Mouse (Mus musculus) gastrocnemius, postnatal 36 days (tissue): Measurements from ENCODE around the gene Lrrfip1. TPM values are rescaled to one million over a fixed set of nuclear protein-coding genes. Genes with fewer than 3 reads are reported as not detected.

Experiments
- DNase-seq, 2 experiments: peaks; one replicate each; pipeline ENCODE4 v3.0.0; 2022
- intact Hi-C: fragments of 180-260 bp; cut with DNase I; formaldehyde crosslinking; loops from one replicate; pipeline ENCODE4 v1.15.1; 2025
- total RNA-seq, 2 experiments: library from RNA; stranded (reverse); gene quantifications; 2 replicates each; pipeline ENCODE4 v1.2.3; 2021

The Lrrfip1 gene
- total RNA-seq, 2 experiments from 2014 or later: 159 to 165 TPM

GRCm38 (mm10) chr1:91017111-91017758 is 18.7 kb downstream of the Lrrfip1 start:
- DNase-seq: peak in 1 of 2 experiments; percentile 25
- intact Hi-C loops: loop anchor here (5.0 kb wide), 1 partner anchor 35 kb away; no protein-coding TSS in a partner anchor

DNA sequence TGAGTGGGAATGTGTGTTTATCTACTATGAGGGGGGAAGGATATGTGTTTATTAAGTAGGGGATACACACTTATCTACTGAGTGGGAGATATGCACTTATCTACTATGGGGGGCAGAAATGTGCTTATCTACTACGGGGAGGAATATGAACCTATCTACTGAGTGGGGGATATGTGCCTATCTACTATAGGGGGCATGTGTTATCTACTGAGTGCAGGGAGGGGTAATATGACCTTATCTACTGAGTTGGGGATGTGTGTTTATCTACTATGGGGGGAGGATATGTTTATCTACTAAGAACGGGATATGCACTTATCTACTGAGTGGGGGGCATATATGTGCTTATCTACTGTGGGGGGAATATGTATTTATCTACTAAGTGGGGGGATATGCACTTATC is 20.8 kb downstream of the Lrrfip1 start:
- intact Hi-C loops: loop anchor here (5.0 kb wide), 1 partner anchor 37 kb away; no protein-coding TSS in a partner anchor

DNA sequence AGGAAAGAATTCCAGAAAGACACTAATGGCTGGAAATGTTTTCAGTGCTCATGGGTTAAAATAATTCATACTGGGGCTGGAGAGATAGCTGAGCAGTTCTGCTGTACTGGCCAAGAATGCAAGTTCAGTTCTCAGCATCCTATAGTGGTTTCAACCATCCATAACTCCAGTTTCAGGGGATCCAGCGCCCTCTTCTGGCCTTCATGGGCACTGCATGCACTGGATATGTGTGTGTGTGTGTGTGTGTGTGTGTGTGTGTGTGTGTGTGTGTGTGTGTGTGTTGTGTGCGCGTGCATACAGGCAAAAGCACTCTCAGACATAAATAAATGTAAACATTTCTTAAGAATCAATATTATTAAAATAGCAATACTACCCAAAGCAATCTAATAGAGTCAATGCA is 22.8 kb downstream of the Lrrfip1 start:
- DNase-seq: no peak
- intact Hi-C loops: no loop called here

More for the DNA sequence above, 20.8 kb downstream of the Lrrfip1 start:
- no peak for DNase-seq

DNA sequence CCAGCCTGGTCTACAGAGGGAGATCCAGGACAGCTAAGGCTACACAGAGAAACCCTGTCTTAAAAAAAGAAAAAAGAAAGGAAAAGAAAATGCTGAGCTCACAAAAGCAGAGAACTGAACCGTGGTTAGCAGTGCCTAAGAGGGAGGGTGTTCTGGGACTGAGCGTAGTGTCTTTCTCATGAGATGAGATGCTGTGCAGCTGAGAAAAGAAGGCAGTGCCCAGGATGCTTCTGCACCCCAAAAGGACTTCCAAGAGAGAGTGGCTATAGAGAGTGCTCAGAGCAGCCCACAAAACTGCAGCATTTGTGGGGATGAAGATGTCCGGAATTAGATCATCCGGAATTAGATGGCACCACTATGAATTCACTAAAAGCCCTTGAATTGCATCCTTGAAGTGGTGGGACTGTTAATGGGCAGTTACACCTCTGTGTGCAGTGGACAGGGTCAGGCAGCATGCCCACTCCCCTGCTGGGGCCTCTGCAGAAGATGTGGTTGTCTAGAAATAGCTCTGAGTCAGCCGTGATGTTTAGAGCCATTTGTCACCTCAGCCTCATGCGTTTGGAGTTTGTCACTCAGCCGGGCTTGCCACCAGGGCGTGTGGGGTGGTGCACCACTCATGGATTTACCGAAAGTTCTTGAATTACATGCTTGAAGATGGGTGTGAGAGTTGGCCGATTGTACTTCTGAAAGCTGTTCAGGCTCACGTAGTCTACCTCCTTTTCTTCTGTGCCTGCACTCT is 23.8 kb downstream of the Lrrfip1 start:
- peak in 1 of 2 experiments; percentile 13 for DNase-seq

GRCm38 (mm10) chr1:91023230-91023629 is 24.7 kb downstream of the Lrrfip1 start:
- intact Hi-C loops: no loop called here
- DNase-seq: no peak

More for the DNA sequence above, 23.8 kb downstream of the Lrrfip1 start:
- intact Hi-C loops: no loop called here

DNA sequence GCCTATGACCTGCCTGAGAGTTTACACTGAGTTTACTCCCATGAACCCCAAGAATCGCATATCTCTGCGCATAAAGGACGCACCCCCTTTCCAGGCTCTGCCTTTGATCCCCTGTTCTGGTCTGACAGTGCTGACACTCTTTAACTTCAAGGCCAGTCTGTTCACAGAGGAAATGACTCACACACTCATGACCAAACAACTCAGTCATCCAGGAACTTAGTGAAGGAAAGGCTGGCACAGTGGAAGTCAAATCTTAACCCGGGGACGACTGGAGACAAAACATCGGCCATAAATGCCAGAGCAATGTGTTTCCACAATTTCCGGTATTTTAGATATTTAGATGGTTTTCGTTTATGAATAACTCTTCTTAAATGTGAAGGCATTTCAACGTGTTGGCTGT is 25.4 kb downstream of the Lrrfip1 start:
- intact Hi-C loops: no loop called here
- DNase-seq: no peak

GRCm38 (mm10) chr1:91024464-91024863 is 25.9 kb downstream of the Lrrfip1 start:
- no peak for DNase-seq
- intact Hi-C loops: no loop called here

- intact Hi-C loops: no loop called here
- no peak for DNase-seq
These were observed 28.4 kb downstream of the Lrrfip1 start for GRCm38 (mm10) chr1:91026945-91027344.

GRCm38 (mm10) chr1:91030383-91030782 is 31.8 kb downstream of the Lrrfip1 start:
- intact Hi-C loops: no loop called here
- no peak for DNase-seq

- intact Hi-C loops: no loop called here
- DNase-seq: no peak
These were observed 33.0 kb downstream of the Lrrfip1 start for GRCm38 (mm10) chr1:91031547-91031946.

DNA sequence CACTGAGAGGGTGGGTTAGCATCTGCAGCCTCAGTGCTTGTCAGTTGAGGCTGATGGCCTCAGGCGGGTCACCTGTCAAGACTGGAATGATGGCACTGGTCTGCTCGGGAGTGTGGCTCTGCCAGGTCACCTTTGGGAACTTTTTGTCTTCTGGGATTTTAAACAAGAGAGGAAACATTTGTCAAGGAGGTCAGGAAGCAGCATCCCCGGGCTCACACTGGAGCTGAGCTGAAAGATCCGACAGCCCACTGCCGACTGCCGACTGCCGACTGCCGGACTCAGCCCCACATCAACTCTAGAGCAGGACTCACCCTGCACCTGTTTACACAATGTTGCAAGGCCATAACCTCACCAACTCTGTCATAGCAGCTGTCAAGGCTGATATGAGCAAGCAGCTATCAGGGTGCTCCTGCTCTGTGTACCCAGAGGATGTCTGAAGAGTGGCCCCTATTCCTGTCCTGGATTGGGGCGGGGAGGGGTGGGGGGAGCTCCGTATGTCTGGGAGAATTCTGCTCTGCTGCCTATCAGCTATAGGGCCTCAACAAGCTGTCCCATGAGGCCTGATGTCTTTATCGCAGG is 33.9 kb downstream of the Lrrfip1 start:
- no peak for DNase-seq
- intact Hi-C loops: no loop called here

DNA sequence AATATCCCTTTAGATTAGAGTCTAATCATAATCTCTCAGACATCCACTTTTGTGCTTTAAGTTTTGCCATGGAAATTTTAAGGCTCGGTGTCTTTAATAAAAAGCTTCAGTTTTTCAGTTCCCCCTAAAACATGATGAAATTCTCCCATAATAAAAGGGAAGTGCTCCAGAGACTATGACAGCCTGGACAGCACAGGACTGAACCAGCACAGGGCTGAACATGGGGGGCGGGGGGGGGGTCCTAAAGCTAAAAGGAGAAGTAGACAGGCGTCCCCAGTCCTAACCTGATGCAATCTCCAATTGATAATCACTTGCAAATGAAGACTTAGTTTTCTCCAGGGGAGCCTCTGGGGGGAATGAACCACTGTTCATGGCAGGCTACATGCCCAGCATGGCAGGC is 36.0 kb downstream of the Lrrfip1 start:
- intact Hi-C loops: no loop called here
- no peak for DNase-seq

DNA sequence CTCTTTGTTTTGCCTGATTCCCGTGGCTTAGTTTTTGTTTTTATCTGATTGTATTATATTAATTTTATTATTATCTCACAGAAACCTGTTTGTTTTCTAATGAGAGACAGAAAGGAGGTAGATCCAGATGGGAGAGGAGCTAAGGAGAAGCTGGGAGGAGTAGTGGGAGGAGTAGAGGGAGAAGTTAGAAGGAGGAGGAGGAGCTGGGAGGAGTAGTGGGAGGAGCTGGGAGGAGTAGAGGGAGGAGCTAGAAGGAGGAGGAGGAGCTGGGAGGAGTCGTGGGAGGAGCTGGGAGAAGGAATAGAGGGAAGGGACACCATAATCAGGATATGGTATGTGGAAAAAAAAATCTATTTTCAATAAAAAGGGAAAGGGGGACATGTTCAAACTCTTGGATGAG is 36.7 kb downstream of the Lrrfip1 start:
- intact Hi-C loops: loop anchor here (5.0 kb wide), 2 partner anchors 33 to 63 kb away; no protein-coding TSS in a partner anchor
- DNase-seq: no peak

DNA sequence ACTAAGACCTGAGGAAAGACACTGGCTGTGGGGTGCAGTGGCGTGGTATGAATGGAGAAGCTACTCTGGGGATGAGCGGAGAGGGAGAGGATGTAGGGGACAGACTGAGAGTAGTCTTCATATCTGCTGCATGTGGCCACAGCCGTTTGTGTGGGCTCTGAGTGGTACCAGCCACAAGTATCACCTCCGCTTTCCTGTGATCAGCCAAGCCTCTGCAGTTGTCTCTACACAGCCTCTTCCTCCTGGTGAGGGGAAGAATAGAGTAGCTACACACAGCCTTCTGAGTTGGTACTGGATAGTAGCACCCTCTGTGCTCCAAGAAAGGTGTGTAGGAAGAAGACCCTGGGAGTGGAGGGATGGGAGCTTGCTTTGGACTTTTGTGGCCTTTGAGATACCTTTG is 38.7 kb downstream of the Lrrfip1 start:
- no peak for DNase-seq
- intact Hi-C loops: loop anchor here (5.0 kb wide), 2 partner anchors 35 to 65 kb away; no protein-coding TSS in a partner anchor

DNA sequence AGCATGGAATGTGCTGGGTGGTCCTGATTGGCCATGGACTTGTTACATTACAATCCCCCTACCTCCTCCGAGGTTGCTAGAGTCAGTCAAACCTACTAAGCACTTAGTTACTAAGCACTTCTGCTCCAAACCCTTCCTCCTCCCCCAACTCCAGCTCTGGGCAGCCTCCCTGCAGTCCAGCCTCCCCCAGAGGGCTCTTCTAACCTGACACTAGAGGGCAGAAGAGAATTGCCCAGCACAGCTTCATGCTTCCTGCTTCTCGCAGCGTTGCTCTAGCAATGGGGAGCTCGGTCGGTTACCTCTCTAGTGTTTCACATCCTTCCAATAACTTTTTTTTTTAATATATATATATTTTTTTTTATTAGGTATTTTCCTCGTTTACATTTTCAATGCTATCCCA is 39.5 kb downstream of the Lrrfip1 start:
- intact Hi-C loops: loop anchor here (5.0 kb wide), 2 partner anchors 36 to 66 kb away; no protein-coding TSS in a partner anchor
- DNase-seq: no peak

GRCm38 (mm10) chr1:91038531-91038930 is 40.0 kb downstream of the Lrrfip1 start:
- intact Hi-C loops: loop anchor here (5.0 kb wide), 2 partner anchors 36 to 66 kb away; no protein-coding TSS in a partner anchor
- DNase-seq: no peak

- intact Hi-C loops: loop anchor here (2.0 kb wide), 1 partner anchor 55 kb away; no protein-coding TSS in a partner anchor
- DNase-seq: no peak
These were observed 43.1 kb downstream of the Lrrfip1 start for GRCm38 (mm10) chr1:91041605-91042004.

- DNase-seq: no peak
- intact Hi-C loops: loop anchor here (2.0 kb wide), 1 partner anchor 54 kb away; no protein-coding TSS in a partner anchor
These were observed 44.7 kb downstream of the Lrrfip1 start for GRCm38 (mm10) chr1:91043191-91043590.

DNA sequence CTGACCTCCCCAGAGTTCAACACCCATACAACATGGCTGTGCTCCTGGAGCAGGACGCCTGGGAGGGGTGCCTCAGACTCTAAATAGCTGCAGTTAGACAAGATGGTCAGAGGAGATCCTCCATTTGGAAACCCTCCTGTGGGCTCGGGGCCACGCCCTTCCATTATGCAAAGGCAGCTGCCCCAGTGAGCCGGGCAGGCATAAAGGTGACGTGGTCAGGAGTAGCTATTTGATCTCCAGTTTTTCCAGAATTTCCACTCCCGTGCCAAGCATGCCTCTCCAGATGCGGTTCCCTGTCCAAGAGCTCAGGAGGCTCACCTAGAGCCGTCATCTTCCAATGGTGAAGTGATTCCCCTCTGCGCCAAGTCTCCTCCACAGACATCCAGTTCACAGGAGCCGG is 45.6 kb downstream of the Lrrfip1 start:
- intact Hi-C loops: no loop called here
- no peak for DNase-seq

DNA sequence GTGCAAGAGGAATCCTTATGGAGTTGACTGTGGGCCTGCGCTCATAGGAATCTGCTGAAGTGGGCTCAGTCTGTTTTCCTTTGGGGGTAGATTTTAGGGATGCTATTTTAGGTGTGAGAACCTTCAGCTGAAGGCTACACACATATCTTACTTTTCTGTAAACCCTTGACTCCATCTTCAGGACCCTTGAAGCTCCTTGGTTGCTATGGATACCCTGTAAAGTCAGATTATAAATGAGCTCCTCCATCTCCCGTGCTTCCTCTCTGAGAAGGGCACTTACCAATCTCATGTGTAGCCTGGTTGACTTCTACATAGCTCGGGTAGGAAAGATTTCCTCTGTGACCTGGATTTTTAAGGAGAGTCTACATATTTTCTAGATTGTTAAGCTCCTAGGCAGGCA is 46.1 kb downstream of the Lrrfip1 start:
- intact Hi-C loops: no loop called here
- no peak for DNase-seq

DNA sequence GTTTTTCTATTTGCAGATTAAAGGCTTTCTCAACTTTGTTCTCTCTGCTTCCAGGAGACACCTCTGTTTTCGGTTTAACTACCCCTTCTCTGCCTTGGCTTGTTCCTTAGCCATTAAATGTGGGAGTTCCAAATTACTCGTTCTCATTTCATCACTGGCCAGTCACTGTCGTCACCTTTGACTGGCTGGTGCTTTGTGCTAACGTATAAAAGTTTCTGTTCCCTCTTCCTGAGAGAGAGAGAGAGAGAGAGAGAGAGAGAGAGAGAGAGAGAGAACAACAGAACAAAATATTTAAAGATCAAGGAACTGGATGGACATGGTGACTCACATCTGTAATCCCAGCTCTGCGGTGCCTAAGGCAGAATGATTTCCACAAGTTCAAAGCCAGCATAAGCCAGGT is 47.7 kb downstream of the Lrrfip1 start:
- DNase-seq: no peak
- intact Hi-C loops: no loop called here
